Mouse (Mus musculus) neural tube, embryonic 14.5 days (tissue): ENCODE data around the gene Ndufa8. TPM values are rescaled to one million over a fixed set of nuclear protein-coding genes. Genes with fewer than 3 reads are reported as not detected.

ENCODE experiments used
- ATAC-seq: fragments of 200-750 bp; cut with Nextera tagmentation; 2 replicates; pipeline ENCODE4 v1.8.0; 2017; ENCODE audit warnings: low read depth, mild to moderate bottlenecking, moderate TSS enrichment, moderate library complexity
- H3K27ac ChIP-seq: fragments of 300-500 bp; sonication (generic); 2 replicates; pipeline ENCODE4 v1.5.1; 2014; ENCODE audit warnings: low read depth, mild to moderate bottlenecking, control low read depth, low read length, moderate library complexity, mixed read lengths
- H3K27me3 ChIP-seq: fragments of 300-500 bp; sonication (generic); 2 replicates; pipeline ENCODE4 v1.6.1; 2014; ENCODE audit warnings: low read length; ENCODE audit not compliant: control insufficient read depth, insufficient read depth
- H3K36me3 ChIP-seq: fragments of 300-500 bp; sonication (generic); 2 replicates; pipeline ENCODE4 v1.6.1; 2014; ENCODE audit warnings: low read length, mixed read lengths; ENCODE audit not compliant: control insufficient read depth, insufficient read depth
- H3K4me1 ChIP-seq: fragments of 300-500 bp; sonication (generic); 2 replicates; pipeline ENCODE4 v1.6.1; 2014; ENCODE audit warnings: low read length; ENCODE audit not compliant: control insufficient read depth, insufficient read depth
- H3K4me2 ChIP-seq: fragments of 300-500 bp; sonication (generic); 2 replicates; pipeline ENCODE4 v1.6.1; 2014; ENCODE audit warnings: mild to moderate bottlenecking, low read depth, low read length, control low read depth
- H3K4me3 ChIP-seq: fragments of 300-500 bp; sonication (generic); 2 replicates; pipeline ENCODE4 v1.5.1; 2014; ENCODE audit warnings: low read depth, low read length, control low read depth, mixed read lengths
- H3K9ac ChIP-seq: fragments of 300-500 bp; sonication (generic); replicated peaks from 2 replicates; pipeline ENCODE4 v1.6.1; 2014; ENCODE audit warnings: low read depth, mild to moderate bottlenecking, control low read depth, low read length, mixed read lengths
- H3K9me3 ChIP-seq: fragments of 300-500 bp; sonication (generic); 2 replicates; pipeline ENCODE4 v1.6.1; 2016; ENCODE audit warnings: low read length; ENCODE audit not compliant: control insufficient read depth
- WGBS: fragments of 180-500 bp; shearing (Covaris S2); extraction: QIAGEN DNeasy Blood & Tissue Kit; methylation state at CpG from one replicate; pipeline ENCODE4 v1.1.7; 2014; 5-methylcytosine and 5-hydroxymethylcytosine counted together
- polyA plus RNA-seq: library from polyadenylated mRNA; unstranded; fragments of >200 nt; fragmentation: Nextera tagmentation; extraction: Ambion mirVana; gene quantifications from 2 replicates; pipeline ENCODE4 v1.2.1, GENCODE M21; 2014

Ndufa8 gene
- polyA plus RNA-seq, 1 experiment from 2014 or later = 344 TPM

GRCm38 (mm10) chr2:36061409-36061808, 12.2 kb upstream of the Ndufa8 start:
- Histone ChIP-seq H3K9me3 (no peaks in the 10 kb centered on the region), H3K27me3 (no peaks in the 10 kb centered on the region), H3K9ac (no peak overlapping the region), H3K4me3 (no peak overlapping the region), H3K4me2 (no peak overlapping the region), H3K27ac (no peak overlapping the region), H3K4me1 (no peaks in the 10 kb centered on the region), H3K36me3 (no peaks in the 10 kb centered on the region)
- ATAC-seq = no peak
- WGBS = 70% methylated on average over 5 of the region's 5 CpGs

- no peaks in the 10 kb centered on the region for H3K9me3 ChIP-seq
- 59% methylated on average over 3 of the region's 3 CpGs for WGBS
- no peaks in the 10 kb centered on the region for H3K27me3 ChIP-seq
- no peak overlapping the region for H3K4me2 ChIP-seq
- no peak for ATAC-seq
- H3K36me3 ChIP-seq = no peaks in the 10 kb centered on the region
- no peaks in the 10 kb centered on the region for H3K4me1 ChIP-seq
- H3K27ac ChIP-seq = no peak overlapping the region
- H3K9ac ChIP-seq = no peak overlapping the region
- no peak overlapping the region for H3K4me3 ChIP-seq
Measured at GRCm38 (mm10) chr2:36056248-36056647, 7.0 kb upstream of the Ndufa8 start.

GRCm38 (mm10) chr2:36053249-36053648, 4.0 kb upstream of the Ndufa8 start:
- WGBS = 71% methylated on average over 3 of the region's 3 CpGs
- peaks cover 3% of the 10 kb centered on the region for H3K4me1 ChIP-seq
- ATAC-seq = no peak
- H3K4me2 ChIP-seq = no peak overlapping the region
- no peak overlapping the region for H3K27ac ChIP-seq
- H3K9me3 ChIP-seq = no peaks in the 10 kb centered on the region
- no peaks in the 10 kb centered on the region for H3K27me3 ChIP-seq
- H3K36me3 ChIP-seq = no peaks in the 10 kb centered on the region
- no peak overlapping the region for H3K4me3 ChIP-seq
- H3K9ac ChIP-seq = no peak overlapping the region

GRCm38 (mm10) chr2:36049567-36049954, 355 bp upstream of the Ndufa8 start:
- no peak overlapping the region for H3K27ac ChIP-seq
- H3K9ac ChIP-seq = no peak overlapping the region
- H3K27me3 ChIP-seq = no peaks in the 10 kb centered on the region
- H3K4me3 ChIP-seq = peak overlapping the region; percentile 75
- no peaks in the 10 kb centered on the region for H3K36me3 ChIP-seq
- H3K4me1 ChIP-seq = peaks cover 10% of the 10 kb centered on the region
- H3K9me3 ChIP-seq = no peaks in the 10 kb centered on the region
- H3K4me2 ChIP-seq = peak overlapping the region; percentile 69
- ATAC-seq = peak; percentile 55
- 49% methylated on average over 10 of the region's 10 CpGs for WGBS

- ATAC-seq = no peak
- Histone ChIP-seq H3K9me3 (no peaks in the 10 kb centered on the region), H3K27me3 (no peaks in the 10 kb centered on the region), H3K4me3 (peak overlapping the region; percentile 75), H3K27ac (no peak overlapping the region), H3K36me3 (no peaks in the 10 kb centered on the region; the same call in 1 of the 2 replicates), H3K4me2 (peak overlapping the region; percentile 69), H3K9ac (peak overlapping the region; percentile 88), H3K4me1 (peaks cover 10% of the 10 kb centered on the region)
- 79% methylated on average over 8 of the region's 8 CpGs for WGBS
Measured at GRCm38 (mm10) chr2:36048164-36048563, 1.0 kb downstream of the Ndufa8 start.

- H3K27me3 ChIP-seq = no peaks in the 10 kb centered on the region
- no peak overlapping the region for H3K9ac ChIP-seq
- peaks cover 2% of the 10 kb centered on the region; the same call in 1 of the 2 replicates for H3K4me1 ChIP-seq
- no peak overlapping the region for H3K4me3 ChIP-seq
- H3K36me3 ChIP-seq = peaks cover 7% of the 10 kb centered on the region
- H3K9me3 ChIP-seq = no peaks in the 10 kb centered on the region
- no peak overlapping the region for H3K27ac ChIP-seq
- 96% methylated on average over 1 of the region's 1 CpGs for WGBS
- ATAC-seq = no peak
- H3K4me2 ChIP-seq = no peak overlapping the region
Measured at GRCm38 (mm10) chr2:36040872-36041271, 8.3 kb downstream of the Ndufa8 start.

- Histone ChIP-seq H3K4me1 (peaks cover 2% of the 10 kb centered on the region; the same call in 1 of the 2 replicates), H3K4me3 (no peak overlapping the region), H3K9ac (no peak overlapping the region), H3K9me3 (no peaks in the 10 kb centered on the region), H3K27me3 (no peaks in the 10 kb centered on the region), H3K27ac (no peak overlapping the region), H3K4me2 (no peak overlapping the region), H3K36me3 (peaks cover 7% of the 10 kb centered on the region)
- 83% methylated on average over 7 of the region's 7 CpGs for WGBS
- no peak for ATAC-seq
Measured at GRCm38 (mm10) chr2:36039297-36039985, 9.8 kb downstream of the Ndufa8 start.

GRCm38 (mm10) chr2:36035413-36036081, 13.7 kb downstream of the Ndufa8 start:
- no peaks in the 10 kb centered on the region for H3K27me3 ChIP-seq
- H3K4me1 ChIP-seq = no peaks in the 10 kb centered on the region
- no peaks in the 10 kb centered on the region for H3K9me3 ChIP-seq
- no peak overlapping the region for H3K27ac ChIP-seq
- WGBS = 78% methylated on average over 11 of the region's 11 CpGs
- H3K36me3 ChIP-seq = peaks cover 7% of the 10 kb centered on the region
- H3K4me3 ChIP-seq = no peak overlapping the region
- H3K9ac ChIP-seq = no peak overlapping the region
- no peak for ATAC-seq
- no peak overlapping the region for H3K4me2 ChIP-seq

- Histone ChIP-seq H3K4me3 (no peak overlapping the region), H3K9ac (no peak overlapping the region), H3K4me2 (no peak overlapping the region), H3K9me3 (no peaks in the 10 kb centered on the region), H3K36me3 (peaks cover 7% of the 10 kb centered on the region), H3K4me1 (no peaks in the 10 kb centered on the region), H3K27ac (no peak overlapping the region), H3K27me3 (no peaks in the 10 kb centered on the region)
- no peak for ATAC-seq
- WGBS = 91% methylated on average over 7 of the region's 7 CpGs
Measured at GRCm38 (mm10) chr2:36034898-36035297, 14.3 kb downstream of the Ndufa8 start.
